Mouse (Mus musculus): Measurements from ENCODE around the gene Spsb1.
A peak's percentile ranks its signal among the peaks of the same experiment; 100 is the strongest.

The Spsb1 gene

DNA sequence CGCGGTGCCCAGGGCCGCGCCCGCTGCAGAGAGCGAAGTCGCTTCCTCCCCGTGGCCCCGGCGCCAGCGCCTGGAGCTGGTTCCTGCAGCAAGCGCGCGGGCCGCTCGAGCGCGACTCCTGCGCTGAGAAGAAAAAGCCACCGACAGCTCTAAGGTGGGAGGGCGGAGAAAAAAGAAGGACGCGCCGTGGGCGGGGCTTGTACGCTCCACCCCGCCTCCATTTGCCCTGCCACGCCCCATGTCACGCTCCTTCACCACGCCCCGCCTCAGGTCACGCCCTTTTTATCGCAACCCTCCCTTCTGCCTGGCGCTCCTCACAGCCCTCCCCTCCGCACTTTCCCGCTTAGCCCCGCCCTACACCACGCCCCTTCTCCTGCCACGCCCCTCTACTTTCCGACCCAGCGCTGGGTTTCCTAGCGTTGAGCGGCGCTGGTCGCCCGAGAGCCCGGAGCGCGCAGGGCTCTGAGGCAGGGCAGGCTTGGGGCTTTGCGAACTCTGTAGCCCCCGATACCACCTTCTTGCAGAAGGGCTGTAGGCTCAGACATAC, at the start of gene Spsb1:
Gene Spsb1 (minus strand): TSS at position 151 of the 547 bp plus-strand sequence.
- DNase-seq = peak; percentile 99

DNA sequence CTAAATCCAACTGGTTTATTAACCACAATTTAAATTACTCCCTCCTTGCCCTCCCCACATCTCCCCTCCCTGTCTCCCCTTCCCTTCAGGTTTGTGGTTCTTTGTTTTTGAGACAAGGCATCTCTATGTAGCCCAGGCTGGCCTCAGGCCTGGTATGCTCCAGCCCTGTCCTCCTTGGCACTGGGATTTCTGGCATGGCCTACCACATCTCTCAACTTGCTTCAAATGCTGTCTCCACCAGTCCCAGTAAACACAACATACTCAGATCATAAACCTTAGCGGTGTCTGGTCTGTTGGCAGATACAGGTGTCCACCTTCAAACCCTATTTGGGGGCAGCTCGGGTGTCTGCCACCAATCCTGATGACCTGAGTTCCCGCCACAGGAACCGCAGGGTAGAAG, 48.8 kb upstream of the Spsb1 start:
- DNase-seq = no peak

- peak; percentile 67 for DNase-seq
Observed at GRCm38 (mm10) chr4:150003021-150003580, 48.3 kb upstream of the Spsb1 start.

GRCm38 (mm10) chr4:150002021-150002528, 47.2 kb upstream of the Spsb1 start:
- DNase-seq = no peak

DNA sequence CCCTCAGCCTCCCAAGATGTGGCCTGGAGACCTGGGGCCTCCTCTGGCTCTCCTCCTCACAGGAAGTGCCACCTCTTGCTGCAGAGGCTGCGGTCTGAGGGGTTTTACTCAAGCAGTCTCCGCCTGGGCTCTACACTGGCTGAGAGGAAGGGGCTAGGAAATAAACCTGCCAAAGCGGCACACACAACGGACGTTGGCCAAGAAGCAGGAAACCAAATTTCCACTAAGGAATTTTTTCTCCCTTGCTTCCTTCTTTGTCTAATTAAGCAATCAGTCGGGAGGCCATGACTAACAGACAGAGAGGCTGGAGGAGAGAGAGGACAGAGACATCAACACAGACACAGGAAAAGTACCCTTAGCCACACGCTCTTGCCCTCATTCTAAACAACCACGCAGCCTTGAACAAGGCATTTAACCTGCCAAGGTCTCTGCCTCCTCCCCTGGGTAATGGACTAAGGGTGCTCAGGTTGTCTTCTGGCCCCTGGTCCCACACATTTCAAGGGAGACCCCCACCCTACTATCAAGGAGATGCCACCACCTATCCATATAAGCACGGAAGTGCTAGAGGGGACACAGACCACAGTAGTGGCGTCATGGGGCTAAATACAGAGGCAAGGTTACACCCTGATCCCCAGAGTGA, 46.5 kb upstream of the Spsb1 start:
- no peak for DNase-seq

DNA sequence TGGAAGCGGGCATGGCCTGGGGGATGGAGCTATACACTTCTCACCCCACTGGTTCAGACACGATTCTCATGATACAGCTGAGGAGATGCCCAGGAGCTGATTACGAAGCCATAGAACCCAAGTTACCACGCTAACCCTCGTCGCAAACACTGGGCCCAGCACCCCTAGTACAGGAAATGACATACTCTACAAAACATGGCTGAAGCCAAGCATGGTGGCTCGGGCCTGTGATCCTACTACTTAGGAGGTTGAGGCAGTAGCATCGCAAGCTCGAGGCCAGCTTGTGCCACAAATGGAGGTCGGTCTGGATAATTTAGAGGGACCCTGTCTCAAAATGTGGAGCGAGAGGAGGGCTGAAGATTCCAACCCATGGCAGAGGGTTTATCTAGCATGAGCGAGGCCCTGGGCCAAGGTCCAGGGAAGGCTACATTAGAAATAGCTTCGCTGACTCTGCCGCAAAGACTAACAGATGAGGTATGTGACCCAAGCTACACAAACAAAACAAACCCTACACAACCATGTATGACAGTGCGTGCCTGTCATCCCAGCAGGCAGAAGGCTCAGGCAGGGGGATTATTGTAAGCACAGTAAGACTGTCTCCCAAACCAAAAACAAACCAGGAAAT, 45.2 kb upstream of the Spsb1 start:
- DNase-seq = no peak

DNA sequence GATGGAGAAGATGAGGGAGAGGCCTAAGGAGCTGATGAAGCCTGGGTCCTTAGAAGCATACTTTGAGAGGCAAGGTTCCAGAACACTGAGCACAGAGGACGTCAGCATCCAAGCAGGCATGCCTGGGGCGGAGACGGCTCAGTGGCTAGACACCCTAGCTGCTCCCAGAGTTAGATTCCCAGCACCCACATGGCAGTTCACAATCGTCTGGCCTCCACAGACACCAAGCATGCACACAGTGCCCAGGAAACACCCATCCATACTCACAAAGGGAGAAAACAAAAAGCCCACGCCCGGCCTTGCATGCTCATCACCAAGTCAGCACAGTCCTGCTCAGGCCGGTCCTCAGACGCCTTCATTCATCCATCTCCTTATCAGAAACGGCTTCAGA, 44.7 kb upstream of the Spsb1 start:
- DNase-seq = no peak

GRCm38 (mm10) chr4:149998786-149999509, 44.1 kb upstream of the Spsb1 start:
- DNase-seq = no peak

DNA sequence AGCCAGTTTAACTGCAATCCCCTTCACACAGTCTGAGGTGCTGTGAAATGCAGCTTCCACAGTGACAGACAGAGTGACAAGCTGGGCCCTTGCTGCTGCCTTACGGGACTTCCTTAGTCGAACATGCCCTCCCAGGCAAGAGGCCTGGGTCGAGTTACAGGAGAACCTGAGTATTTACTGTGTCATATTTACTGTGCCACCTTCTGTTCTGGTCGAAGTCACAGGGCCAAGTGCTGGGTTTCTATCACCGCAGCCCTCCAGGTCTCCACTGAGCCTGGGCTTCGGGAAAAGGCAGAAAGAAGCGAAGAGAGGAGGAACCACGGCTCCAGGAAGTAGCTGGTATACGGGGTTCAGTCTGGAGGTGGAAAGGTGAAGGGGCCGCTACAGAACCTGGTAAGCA, 43.2 kb upstream of the Spsb1 start:
- no peak for DNase-seq

GRCm38 (mm10) chr4:149996440-149996839, 41.6 kb upstream of the Spsb1 start:
- DNase-seq = no peak

- DNase-seq = no peak
Observed at GRCm38 (mm10) chr4:149995911-149996310, 41.1 kb upstream of the Spsb1 start.

DNA sequence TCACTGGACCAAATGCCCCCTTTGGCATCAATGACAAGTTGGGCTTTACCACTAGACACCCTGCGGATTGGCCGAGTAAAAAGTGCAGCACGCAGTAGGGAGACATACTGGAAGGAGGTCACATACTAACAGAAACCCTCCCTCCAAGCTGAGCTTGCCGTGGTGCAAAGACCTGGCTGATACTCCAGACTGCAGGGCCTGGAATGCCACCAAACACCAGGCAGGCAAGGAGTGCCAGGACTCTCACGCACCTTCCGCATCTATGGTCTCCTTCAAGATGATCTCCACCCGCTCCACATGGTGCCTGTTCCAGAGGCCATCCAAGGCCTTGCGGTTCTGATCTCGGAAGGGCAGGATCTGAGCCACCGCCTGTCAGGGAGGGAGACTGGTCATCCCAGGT, 39.4 kb upstream of the Spsb1 start:
- DNase-seq = no peak

GRCm38 (mm10) chr4:149992670-149993032, 37.8 kb upstream of the Spsb1 start:
- DNase-seq = no peak

- no peak for DNase-seq
Observed at GRCm38 (mm10) chr4:149991755-149992669, 37.2 kb upstream of the Spsb1 start.

DNA sequence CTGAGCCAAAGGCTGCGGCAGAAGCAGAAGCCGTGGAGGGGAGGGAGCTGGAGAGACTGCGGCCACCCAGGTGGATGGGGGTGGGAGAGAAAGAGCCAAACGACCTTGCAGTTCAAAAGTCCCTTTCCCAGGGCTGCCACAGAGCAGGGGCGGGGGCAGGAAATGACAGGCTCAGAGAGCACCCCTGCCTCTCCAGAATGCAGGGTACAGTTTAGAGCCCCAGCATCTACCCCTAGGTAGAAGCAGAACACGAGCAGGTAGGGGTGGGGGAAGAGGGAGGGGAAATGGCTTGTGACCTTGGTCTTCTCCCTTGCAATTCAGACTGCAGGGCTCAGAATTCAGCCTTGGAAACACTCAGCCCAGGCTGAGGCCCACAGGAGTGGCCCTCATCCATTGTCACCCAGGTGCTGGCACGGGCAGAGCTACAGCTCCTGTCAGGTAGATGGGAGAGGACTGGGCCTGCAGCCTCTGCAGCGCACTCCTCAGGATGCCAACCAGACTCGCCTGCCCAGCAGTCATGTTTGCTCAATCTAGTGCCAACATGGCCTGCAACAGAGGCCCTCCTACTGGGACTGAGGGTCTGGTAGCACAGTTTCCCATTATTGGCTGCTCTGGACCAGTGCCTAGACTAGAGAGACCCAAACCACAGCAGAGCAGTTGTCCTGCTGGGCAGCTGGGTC, 36.3 kb upstream of the Spsb1 start:
- DNase-seq = no peak

DNA sequence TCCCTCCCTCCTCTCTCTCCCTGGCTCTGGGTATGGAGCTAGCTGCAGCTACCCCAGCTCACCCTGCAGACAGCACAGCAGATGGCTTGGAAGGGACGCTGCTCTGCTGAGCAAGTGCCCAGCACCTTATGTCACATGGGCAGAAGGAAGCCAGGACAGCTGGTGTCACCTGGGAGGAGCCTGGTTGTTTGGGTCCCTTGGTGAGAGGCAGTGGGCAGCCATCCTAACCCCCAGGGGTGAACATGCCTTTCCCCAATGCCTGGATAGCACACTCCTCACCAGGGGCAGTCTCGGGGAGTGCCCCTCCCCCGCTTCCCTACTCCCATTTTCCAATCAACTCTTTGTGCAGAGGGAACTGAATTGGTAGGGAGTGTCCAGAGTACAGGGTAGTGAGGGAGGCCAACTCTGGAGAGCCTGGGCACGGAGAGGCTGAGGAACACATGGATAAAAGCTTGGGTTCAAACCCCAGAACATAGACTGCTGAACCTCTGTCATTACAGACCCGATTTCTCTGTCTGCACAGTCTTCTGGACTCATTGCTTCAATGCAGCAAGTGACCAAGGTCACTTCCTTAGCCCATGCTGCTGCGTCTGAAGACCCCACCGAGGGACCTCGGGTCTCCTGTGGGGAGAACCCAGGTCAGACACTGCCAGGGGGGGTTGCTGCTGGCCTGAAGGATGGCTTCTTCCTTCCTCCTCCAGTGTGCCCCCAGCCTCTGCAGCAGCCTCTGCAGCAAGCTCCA, 35.5 kb upstream of the Spsb1 start:
- DNase-seq = no peak

DNA sequence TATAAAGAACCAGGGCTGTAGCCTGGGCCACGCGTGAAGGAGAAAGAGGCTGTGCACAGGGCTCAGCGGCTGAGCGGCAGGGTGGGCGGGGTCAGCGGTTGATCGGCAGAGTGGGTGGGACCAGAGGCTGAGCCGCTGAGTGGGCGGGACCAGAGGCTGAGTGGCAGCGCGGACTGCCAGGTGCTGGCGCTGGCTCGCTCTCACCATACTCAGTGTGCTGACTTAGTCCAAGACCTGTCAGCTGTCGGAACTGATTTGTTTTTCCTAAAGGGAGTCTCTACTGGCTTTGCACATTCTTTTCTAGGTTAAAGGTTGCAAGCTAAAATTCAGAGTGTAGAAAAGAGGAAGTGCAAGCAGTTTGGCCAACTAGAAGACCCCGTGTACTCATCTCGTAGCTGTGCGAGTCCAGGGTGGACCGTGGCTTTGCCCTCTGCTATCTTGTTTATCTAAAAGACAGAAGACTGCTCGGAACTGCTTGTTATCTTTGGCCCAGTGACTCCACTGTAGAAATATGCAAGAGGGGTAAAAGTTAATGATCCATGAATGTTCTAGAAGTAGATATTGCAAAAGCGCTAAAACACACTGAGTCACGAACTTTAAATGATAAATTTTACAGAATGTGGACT, 34.2 kb upstream of the Spsb1 start:
- DNase-seq = peak; percentile 93

- no peak for DNase-seq
Observed at GRCm38 (mm10) chr4:149988301-149988700, 33.5 kb upstream of the Spsb1 start.

GRCm38 (mm10) chr4:149986671-149987417, 32.0 kb upstream of the Spsb1 start:
- DNase-seq = no peak
